Mouse (Mus musculus): ENCODE measurements at regions not wholly inside any gene's neighbourhood (a gene's known extent, or its start where the extent isn't known, plus 50 kb on each side); places are given as distances from the start of the nearest gene placed in this dataset.

DNA sequence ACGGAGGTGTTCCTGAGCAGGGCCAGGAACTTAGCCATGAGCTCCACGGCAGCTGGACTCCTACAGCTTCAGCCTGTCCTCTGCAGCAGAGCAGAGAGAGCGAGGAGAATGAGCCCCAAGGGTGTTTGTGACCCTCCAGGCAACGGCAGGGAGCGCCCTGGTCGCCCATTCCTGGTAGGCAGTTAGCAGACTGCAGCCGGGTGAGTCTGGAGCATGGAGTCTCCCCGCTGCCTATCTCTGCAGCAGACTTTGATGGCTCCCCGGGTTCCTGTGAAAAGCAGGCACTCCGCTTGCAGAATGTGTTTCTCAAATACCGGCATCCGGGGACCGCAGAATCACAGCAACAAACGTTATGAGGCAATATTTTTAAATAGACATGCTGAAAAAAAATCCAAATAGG, 67.2 kb upstream of the Smyd2 start:
- peak; percentile 48; the same call in 1 of the 2 replicates for ATAC-seq (ENCODE audit: low FRiP score, low read depth)
- Histone ChIP-seq H3K27ac (no peak overlapping the region), H3K9ac (no peak overlapping the region), H3K9me3 (no peaks in the 10 kb centered on the region), H3K4me2 (replicated peaks) (peak overlapping the region; percentile 46), H3K36me3 (no peaks in the 10 kb centered on the region), H3K4me1 (peaks cover 11% of the 10 kb centered on the region), H3K27me3 (replicated peaks) (no peaks in the 10 kb centered on the region), H3K4me3 (0 out of 2 replicates have a peak overlapping the region, but pooled peaks have one; percentile 5)
- WGBS = 8% methylated on average over 14 of the region's 14 CpGs

- Histone ChIP-seq H3K36me3 (no peaks in the 10 kb centered on the region), H3K4me1 (peaks cover 11% of the 10 kb centered on the region), H3K4me3 (no peak overlapping the region), H3K9me3 (no peaks in the 10 kb centered on the region), H3K9ac (no peak overlapping the region), H3K27me3 (replicated peaks) (no peaks in the 10 kb centered on the region), H3K27ac (no peak overlapping the region), H3K4me2 (replicated peaks) (no peak overlapping the region)
- 88% methylated on average over 3 of the region's 3 CpGs for WGBS
- 0 out of 2 replicates have a peak, but pooled peaks have one; percentile 53 for ATAC-seq (ENCODE audit: low FRiP score, low read depth)
These were observed 66.7 kb upstream of the Smyd2 start for GRCm38 (mm10) chr1:189988864-189989263.

GRCm38 (mm10) chr1:189985516-189986205, 63.5 kb upstream of the Smyd2 start:
- Histone ChIP-seq H3K36me3 (no peaks in the 10 kb centered on the region), H3K27ac (no peak overlapping the region), H3K4me3 (no peak overlapping the region), H3K4me2 (replicated peaks) (no peak overlapping the region), H3K9me3 (no peaks in the 10 kb centered on the region), H3K4me1 (peaks cover 6% of the 10 kb centered on the region), H3K9ac (no peak overlapping the region), H3K27me3 (replicated peaks) (no peaks in the 10 kb centered on the region)
- no peak for ATAC-seq (ENCODE audit: low FRiP score, low read depth)
- 63% methylated on average over 11 of the region's 11 CpGs for WGBS

DNA sequence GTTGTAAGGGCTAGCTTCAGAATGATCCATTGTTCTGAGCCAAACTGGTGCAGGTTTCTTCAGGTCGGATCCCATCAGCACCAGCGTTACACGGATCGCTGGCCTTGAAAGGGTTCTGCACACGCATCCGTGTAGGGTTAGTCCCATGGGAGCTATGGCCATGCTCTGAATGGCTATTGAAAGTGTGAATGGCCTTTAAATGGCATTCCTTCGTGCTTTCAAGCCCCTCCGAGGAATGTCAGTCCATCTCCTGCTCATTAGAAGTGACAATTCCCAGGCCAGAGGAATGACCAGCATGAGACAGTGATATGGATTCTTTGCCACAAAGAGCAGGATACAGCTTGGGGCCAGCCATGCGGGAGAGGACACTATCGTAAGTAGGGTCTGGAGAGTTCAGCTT, 56.1 kb upstream of the Smyd2 start:
- WGBS = 23% methylated on average over 10 of the region's 10 CpGs
- Histone ChIP-seq H3K9me3 (no peaks in the 10 kb centered on the region), H3K4me3 (no peak overlapping the region), H3K4me1 (peaks cover 3% of the 10 kb centered on the region; the same call in 1 of the 2 replicates), H3K4me2 (replicated peaks) (no peak overlapping the region), H3K36me3 (no peaks in the 10 kb centered on the region), H3K9ac (no peak overlapping the region), H3K27me3 (replicated peaks) (no peaks in the 10 kb centered on the region), H3K27ac (no peak overlapping the region)
- ATAC-seq (ENCODE audit: low FRiP score, low read depth) = no peak

GRCm38 (mm10) chr1:189975660-189976059, 53.5 kb upstream of the Smyd2 start:
- 85% methylated on average over 9 of the region's 9 CpGs for WGBS

DNA sequence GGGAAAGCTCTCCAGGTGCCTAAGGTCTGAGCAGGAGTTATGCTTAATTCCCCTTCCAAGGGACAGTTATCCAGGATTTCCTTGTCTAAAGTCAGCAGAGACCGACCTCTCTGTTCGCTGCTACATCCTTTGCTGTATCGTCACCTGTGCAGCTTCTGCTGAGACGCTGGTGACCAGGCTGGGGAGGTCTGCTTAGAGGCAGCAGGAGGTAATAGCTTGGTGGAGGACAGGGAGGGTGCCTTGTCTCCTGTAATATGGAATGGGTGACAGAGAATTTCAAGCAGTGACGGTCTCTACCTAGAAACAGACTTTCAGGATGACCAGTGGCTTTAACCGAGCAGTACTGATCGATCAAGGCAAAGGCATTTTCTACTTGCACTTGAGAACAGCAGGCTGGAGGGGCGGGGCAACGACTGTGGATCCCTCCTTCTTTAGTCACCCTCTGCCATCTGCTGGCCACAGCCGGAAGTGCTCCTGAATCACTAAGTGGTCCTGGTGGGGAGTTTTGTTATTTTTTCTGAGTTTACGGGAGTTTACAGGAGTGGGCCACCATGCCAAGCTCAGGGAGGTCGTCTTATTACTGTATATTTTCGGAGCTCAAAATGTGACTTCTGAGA, 50.7 kb upstream of the Smyd2 start:
- Histone ChIP-seq H3K36me3 (no peaks in the 10 kb centered on the region), H3K27ac (no peak overlapping the region), H3K4me1 (no peaks in the 10 kb centered on the region), H3K27me3 (replicated peaks) (no peaks in the 10 kb centered on the region), H3K4me2 (replicated peaks) (peak overlapping the region; percentile 48), H3K9me3 (no peaks in the 10 kb centered on the region), H3K9ac (no peak overlapping the region), H3K4me3 (no peak overlapping the region)
- WGBS = 18% methylated on average over 13 of the region's 13 CpGs
- peak; percentile 81 for ATAC-seq (ENCODE audit: low FRiP score, low read depth)

More at GRCm38 (mm10) chr1:189975660-189976059, 53.5 kb upstream of the Smyd2 start:
- Histone ChIP-seq H3K9me3 (no peaks in the 10 kb centered on the region), H3K9ac (no peak overlapping the region), H3K4me3 (no peak overlapping the region), H3K36me3 (no peaks in the 10 kb centered on the region), H3K27ac (no peak overlapping the region), H3K27me3 (replicated peaks) (no peaks in the 10 kb centered on the region), H3K4me2 (replicated peaks) (no peak overlapping the region), H3K4me1 (peaks cover 3% of the 10 kb centered on the region; the same call in 1 of the 2 replicates)
- ATAC-seq (ENCODE audit: low FRiP score, low read depth) = no peak

All from neural tube, embryonic 12.5 days (tissue).